Mouse (Mus musculus): ENCODE data around the gene Tceal8.
"Not testable (repeated sequence)": the region's sequence is repeated elsewhere in the genome, so short reads cannot be mapped to it uniquely, and the experiment has no call there.

The Tceal8 gene

GRCm38 (mm10) chrX:136172118-136172551 lies at the start of gene Tceal8:
TSS of gene Tceal8 (minus strand) at chrX:136172342.
- DNase-seq (ENCODE audit: low spot score), result no peak

GRCm38 (mm10) chrX:136216303-136216702 lies 44.2 kb upstream of the Tceal8 start:
- no peak for DNase-seq (ENCODE audit: low spot score)

GRCm38 (mm10) chrX:136214729-136215677 lies 42.9 kb upstream of the Tceal8 start, which contains the start of the genes Tceal7 and Bex1:
TSS of gene Tceal7 (plus strand) at chrX:136214779.
TSS of gene Bex1 (minus strand) at chrX:136215513.
- not testable (repeated sequence) for DNase-seq (ENCODE audit: low spot score)

- no peak for DNase-seq (ENCODE audit: low spot score)
Observed at GRCm38 (mm10) chrX:136213396-136213795, 41.3 kb upstream of the Tceal8 start.

GRCm38 (mm10) chrX:136204406-136204805 lies 32.3 kb upstream of the Tceal8 start:
- no peak for DNase-seq (ENCODE audit: low spot score)

- DNase-seq (ENCODE audit: low spot score), result no peak
Observed at GRCm38 (mm10) chrX:136203664-136204066, 31.5 kb upstream of the Tceal8 start, which contains the start of gene Tceal5. TSS of gene Tceal5 (minus strand) at chrX:136203876.

GRCm38 (mm10) chrX:136203257-136203656 lies 31.1 kb upstream of the Tceal8 start:
- DNase-seq (ENCODE audit: low spot score), result no peak

- no peak for DNase-seq (ENCODE audit: low spot score)
Observed at GRCm38 (mm10) chrX:136196873-136197272, 24.7 kb upstream of the Tceal8 start.

- no peak for DNase-seq (ENCODE audit: low spot score)
Observed at GRCm38 (mm10) chrX:136195193-136195944, 23.2 kb upstream of the Tceal8 start.

GRCm38 (mm10) chrX:136183107-136183506 lies 11.0 kb upstream of the Tceal8 start:
- DNase-seq (ENCODE audit: low spot score), result no peak

- no peak for DNase-seq (ENCODE audit: low spot score)
Observed at GRCm38 (mm10) chrX:136180897-136181553, 8.9 kb upstream of the Tceal8 start.

- no peak for DNase-seq (ENCODE audit: low spot score)
Observed at GRCm38 (mm10) chrX:136172786-136173185, 644 bp upstream of the Tceal8 start.

- peak; percentile 19 for DNase-seq (ENCODE audit: low spot score)
Observed at GRCm38 (mm10) chrX:136171189-136172117, 689 bp downstream of the Tceal8 start.

- no peak for DNase-seq (ENCODE audit: low spot score)
Observed at GRCm38 (mm10) chrX:136170625-136171024, 1.5 kb downstream of the Tceal8 start.

- no peak for DNase-seq (ENCODE audit: low spot score)
Observed at GRCm38 (mm10) chrX:136144195-136144594, 27.9 kb downstream of the Tceal8 start.

GRCm38 (mm10) chrX:136143711-136144110 lies 28.4 kb downstream of the Tceal8 start:
- DNase-seq (ENCODE audit: low spot score), result no peak

- DNase-seq (ENCODE audit: low spot score), result no peak
Observed at GRCm38 (mm10) chrX:136141385-136141784, 30.8 kb downstream of the Tceal8 start.

- not testable (repeated sequence) for DNase-seq (ENCODE audit: low spot score)
Observed at GRCm38 (mm10) chrX:136139640-136140004, 32.5 kb downstream of the Tceal8 start.

- not testable (repeated sequence) for DNase-seq (ENCODE audit: low spot score)
Observed at GRCm38 (mm10) chrX:136138827-136139639, 33.1 kb downstream of the Tceal8 start, which contains the start of gene Bex4. TSS of gene Bex4 (plus strand) at chrX:136138996.

GRCm38 (mm10) chrX:136135559-136135958 lies 36.6 kb downstream of the Tceal8 start:
- DNase-seq (ENCODE audit: low spot score), result no peak
